Mouse (Mus musculus) ES-Bruce4 (cell line): Measurements from ENCODE around the gene Pvr. TPM values are rescaled to one million over a fixed set of nuclear protein-coding genes. Genes with fewer than 3 reads are reported as not detected.

Experiments used
- H3K27ac ChIP-seq: 2 replicates; pipeline ENCODE4 v1.5.1; 2012; ENCODE audit warnings: low read length, inconsistent platforms; ENCODE audit not compliant: insufficient read depth
- H3K27me3 ChIP-seq: 2 replicates; pipeline ENCODE4 v1.6.1; 2012; ENCODE audit warnings: mild to moderate bottlenecking, low read length, inconsistent platforms; ENCODE audit not compliant: control insufficient read depth, poor library complexity, insufficient read depth, severe bottlenecking
- H3K36me3 ChIP-seq: 2 replicates; pipeline ENCODE4 v1.6.1; 2012; ENCODE audit warnings: inconsistent platforms, mild to moderate bottlenecking, low read length, moderate library complexity; ENCODE audit not compliant: control insufficient read depth, poor library complexity, insufficient read depth, severe bottlenecking
- H3K4me1 ChIP-seq: one replicate; pipeline ENCODE4 v1.8.1; 2011; ENCODE audit warnings: low read length; ENCODE audit not compliant: control insufficient read depth, insufficient read depth
- H3K4me3 ChIP-seq: 2 replicates; pipeline ENCODE4 v1.5.1; 2011; ENCODE audit warnings: low read depth, mild to moderate bottlenecking, low read length
- H3K9ac ChIP-seq: 2 replicates; pipeline ENCODE4 v1.6.1; 2012; ENCODE audit warnings: low read depth, mild to moderate bottlenecking, inconsistent platforms; ENCODE audit not compliant: poor library complexity, severe bottlenecking
- H3K9me3 ChIP-seq: replicated peaks from 2 replicates; pipeline ENCODE4 v1.6.1; 2012; ENCODE audit warnings: mild to moderate bottlenecking, low read length, inconsistent platforms; ENCODE audit not compliant: control insufficient read depth, poor library complexity, insufficient read depth, severe bottlenecking
- CTCF ChIP-seq: IDR thresholded peaks from one replicate; pipeline ENCODE4 v1.8.1; 2011; ENCODE audit warnings: low read depth, low read length
- EP300 ChIP-seq: IDR thresholded peaks from 2 replicates; pipeline ENCODE4 v1.6.1; 2011; ENCODE audit warnings: low read depth, low read length; ENCODE audit not compliant: insufficient read depth
- POLR2A ChIP-seq: IDR thresholded peaks from one replicate; pipeline ENCODE4 v1.8.1; 2011; ENCODE audit warnings: low read length; ENCODE audit not compliant: insufficient read depth
- polyA plus RNA-seq: library from polyadenylated mRNA; stranded (reverse); fragments of >200 nt; gene quantifications from 2 replicates; pipeline ENCODE4 v1.2.4, GENCODE M21; 2011; ENCODE audit warnings: low read depth; ENCODE audit not compliant: missing spikeins, insufficient read depth, insufficient read length

The Pvr gene
- polyA plus RNA-seq, 1 experiment, result 68.1 TPM

DNA sequence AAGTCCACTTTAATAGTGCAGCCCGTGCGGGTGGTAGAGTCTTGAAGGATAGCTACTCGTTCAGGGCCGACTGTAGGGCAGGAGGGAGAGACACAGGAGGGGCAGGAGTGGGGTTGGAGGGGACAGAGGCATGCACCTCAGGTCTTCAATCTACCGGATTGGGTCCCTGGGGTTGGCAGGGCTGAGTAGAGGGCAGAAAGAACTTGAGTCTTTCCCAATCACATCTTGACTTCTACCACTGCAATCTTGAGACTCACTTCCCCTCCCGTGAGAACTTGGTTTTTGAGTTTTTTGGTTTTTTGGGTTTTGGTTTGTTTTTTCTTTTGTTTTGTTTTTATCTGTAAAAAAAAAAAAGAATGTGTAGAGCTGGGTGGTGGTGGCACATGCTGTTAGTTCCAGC is 64.7 kb downstream of the Pvr start:
- H3K27ac ChIP-seq, result no peak overlapping the region
- H3K36me3 ChIP-seq, result no peaks in the 10 kb centered on the region
- no peaks in the 10 kb centered on the region for H3K27me3 ChIP-seq
- no peak overlapping the region for H3K9ac ChIP-seq
- TF ChIP-seq CTCF (no peak), EP300 (no peak), POLR2A (no peak)
- no peak overlapping the region for H3K4me3 ChIP-seq
- H3K4me1 ChIP-seq, result no peaks in the 10 kb centered on the region
- no peaks in the 10 kb centered on the region for H3K9me3 ChIP-seq

DNA sequence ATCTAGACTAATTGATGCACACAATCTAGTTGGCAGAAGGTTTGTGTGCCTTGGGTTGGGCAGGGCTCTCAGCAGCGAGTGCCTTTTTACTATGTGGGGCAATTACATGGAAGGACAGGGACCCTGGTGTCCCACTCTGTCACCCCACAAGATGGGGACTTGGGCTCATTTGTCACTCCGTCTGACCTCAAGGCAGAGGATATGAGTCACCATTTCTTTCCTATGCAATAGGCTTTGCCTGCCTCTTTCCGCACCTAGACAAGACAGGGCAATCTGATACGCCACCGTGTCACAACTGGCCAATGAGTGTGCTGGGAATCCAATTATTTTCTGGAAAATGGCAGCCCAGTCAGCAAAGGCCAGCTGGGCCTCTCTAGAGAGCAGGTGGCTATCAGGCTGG is 65.3 kb downstream of the Pvr start:
- TF ChIP-seq EP300 (no peak), CTCF (no peak), POLR2A (no peak)
- Histone ChIP-seq H3K9ac (no peak overlapping the region), H3K9me3 (no peaks in the 10 kb centered on the region), H3K36me3 (no peaks in the 10 kb centered on the region), H3K4me3 (no peak overlapping the region), H3K27ac (no peak overlapping the region), H3K27me3 (no peaks in the 10 kb centered on the region), H3K4me1 (no peaks in the 10 kb centered on the region)

Other genes with a start within 250 kb of the Pvr start
- gene Apoc2, start 243.2 kb downstream of the Pvr start, polyA plus RNA-seq, result 1.2 TPM in 1 of 2 replicates, not detected in the other
- not detected in 2 replicates for gene Gm44805, start 239.7 kb downstream of the Pvr start, polyA plus RNA-seq
- 1.1 TPM in 1 of 2 replicates, not detected in the other for gene Apoc4, start 239.7 kb downstream of the Pvr start, polyA plus RNA-seq
- 93.2 and 95.8 TPM in 2 replicates for gene Apoc1, start 228.5 kb downstream of the Pvr start, polyA plus RNA-seq
- 1,030 and 1,048 TPM in 2 replicates for gene Apoe, start 222.0 kb downstream of the Pvr start, polyA plus RNA-seq
- 68.2 TPM in 2 replicates for gene Tomm40, start 205.7 kb downstream of the Pvr start, polyA plus RNA-seq
- 86.7 and 97.9 TPM in 2 replicates for gene Nectin2, start 170.7 kb downstream of the Pvr start, polyA plus RNA-seq
- gene Bcam, start 150.1 kb downstream of the Pvr start, polyA plus RNA-seq, result 138 and 154 TPM in 2 replicates
- 17.1 and 23.2 TPM in 2 replicates for gene Cblc, start 124.4 kb downstream of the Pvr start, polyA plus RNA-seq
- 17.3 and 27.3 TPM in 2 replicates for gene Bcl3, start 98.4 kb downstream of the Pvr start, polyA plus RNA-seq
- 0.82 and 1.1 TPM in 2 replicates for gene Gm19345, start 69.2 kb downstream of the Pvr start, polyA plus RNA-seq
- gene Ceacam16, start 59.9 kb downstream of the Pvr start, polyA plus RNA-seq, result not detected in 2 replicates
- gene Ceacam19, start 33.2 kb downstream of the Pvr start, polyA plus RNA-seq, result not detected in 2 replicates
- gene Igsf23, start 29.6 kb upstream of the Pvr start, polyA plus RNA-seq, result 1.3 and 2.1 TPM in 2 replicates
- gene Ceacam20, start 44.3 kb upstream of the Pvr start, polyA plus RNA-seq, result 0.21 TPM in 1 of 2 replicates, not detected in the other
- gene Nlrp9b, start 70.3 kb upstream of the Pvr start, polyA plus RNA-seq, result 0.30 and 0.33 TPM in 2 replicates
- gene Vmn1r91, start 178.5 kb upstream of the Pvr start, polyA plus RNA-seq, result not detected in 2 replicates
- not detected in 2 replicates for gene Gm16442, start 201.4 kb upstream of the Pvr start, polyA plus RNA-seq
- not detected in 2 replicates for gene Vmn1r93, start 217.9 kb upstream of the Pvr start, polyA plus RNA-seq
- gene Vmn1r94, start 247.2 kb upstream of the Pvr start, polyA plus RNA-seq, result not detected in 2 replicates